8 mouse cellular contexts compared by ENCODE assay signal in genomic region chr8:91712731-91713569, GRCm38 (mm10).
DNase-seq lines count a peak whose midpoint lies in the region; ATAC-seq lines count a peak whose summit lies in the region.

No protein-coding gene starts in this region.

- peak overlapping the region; percentile 86 for H3K4me3 ChIP-seq in megakaryocyte, embryonic 14.5 days (replicated peaks)
- H3K4me3 ChIP-seq in embryonic facial prominence, embryonic 14.5 days (ENCODE audit: low read depth, low read length) = peak overlapping the region; percentile 32
- H3K4me3 ChIP-seq in intestine, embryonic 15.5 days (replicated peaks) = peak overlapping the region; percentile 31

- no peak for ATAC-seq in megakaryocyte, adult 5-6 weeks (ENCODE audit: poor library complexity, severe bottlenecking)
- ATAC-seq in embryonic facial prominence, embryonic 14.5 days (ENCODE audit: low read depth) = peak; percentile 35
- 0 out of 2 replicates have a peak, but pooled peaks have one; percentile 30 for ATAC-seq in intestine, embryonic 15.5 days
- ATAC-seq in CD4-positive, CD25-positive, alpha-beta regulatory T cell, adult 4 months = no peak

- H3K36me3 ChIP-seq in megakaryocyte, embryonic 14.5 days (replicated peaks; ENCODE audit: low read length) = no peaks in the 10 kb centered on the region
- H3K36me3 ChIP-seq in embryonic facial prominence, embryonic 14.5 days (ENCODE audit: control insufficient read depth, insufficient read depth, low read length) = no peaks in the 10 kb centered on the region
- H3K36me3 ChIP-seq in intestine, embryonic 15.5 days = no peaks in the 10 kb centered on the region

- peaks cover 75% of the 10 kb centered on the region for H3K27me3 ChIP-seq in megakaryocyte, embryonic 14.5 days (replicated peaks)
- H3K27me3 ChIP-seq in embryonic facial prominence, embryonic 14.5 days (replicated peaks; ENCODE audit: control insufficient read depth, insufficient read depth, low read length) = no peaks in the 10 kb centered on the region
- peaks cover 16% of the 10 kb centered on the region; the same call in 1 of the 2 replicates for H3K27me3 ChIP-seq in intestine, embryonic 15.5 days (replicated peaks)

- peak overlapping the region; percentile 18; the same call in 1 of the 2 replicates for H3K27ac ChIP-seq in embryonic facial prominence, embryonic 14.5 days (replicated peaks; ENCODE audit: low read depth, low read length)
- no peak overlapping the region for H3K27ac ChIP-seq in intestine, embryonic 15.5 days

- peak; percentile 78 for DNase-seq in embryonic facial prominence, embryonic 14.5 days (ENCODE audit: low spot score)
- DNase-seq in neural tube, embryonic 10.5 days (ENCODE audit: extremely low spot score, low spot score) = peak; percentile 56
- DNase-seq in lung, postnatal 14 days = no peak
- DNase-seq in frontal cortex, postnatal 10 days (ENCODE audit: low spot score in 2 of 2) = no peak

- peak overlapping the region; percentile 53 for H3K9ac ChIP-seq in embryonic facial prominence, embryonic 14.5 days (ENCODE audit: low read depth, low read length)
- no peak overlapping the region; the same call in 1 of the 2 replicates for H3K9ac ChIP-seq in intestine, embryonic 15.5 days

- peaks cover 19% of the 10 kb centered on the region for H3K4me1 ChIP-seq in megakaryocyte, embryonic 14.5 days
- H3K4me1 ChIP-seq in embryonic facial prominence, embryonic 14.5 days (ENCODE audit: control insufficient read depth, insufficient read depth, low read length) = peaks cover 7% of the 10 kb centered on the region; the same call in 1 of the 2 replicates
- H3K4me1 ChIP-seq in intestine, embryonic 15.5 days (replicated peaks) = peaks cover 17% of the 10 kb centered on the region; the same call in 1 of the 2 replicates

- H3K4me2 ChIP-seq in embryonic facial prominence, embryonic 14.5 days (ENCODE audit: low read depth, low read length) = peak overlapping the region; percentile 64
- H3K4me2 ChIP-seq in intestine, embryonic 15.5 days (replicated peaks) = peak overlapping the region; percentile 68

- H3K9me3 ChIP-seq in megakaryocyte, embryonic 14.5 days = 0 out of 2 replicates have a peak, but pooled peaks cover 1% of the 10 kb centered on the region
- H3K9me3 ChIP-seq in embryonic facial prominence, embryonic 14.5 days (ENCODE audit: control insufficient read depth, low read length) = 0 out of 2 replicates have a peak, but pooled peaks cover under 1% of the 10 kb centered on the region
- H3K9me3 ChIP-seq in intestine, embryonic 15.5 days = no peaks in the 10 kb centered on the region

- WGBS in embryonic facial prominence, embryonic 14.5 days = 2% methylated on average over 31 of the region's 31 CpGs
- 5% methylated on average over 31 of the region's 31 CpGs for WGBS in intestine, embryonic 15.5 days

Comparison
In these comparisons a context has a peak if more than half of its experiments do, and no peak if none do; other contexts are left out.
1. H3K4me3 ChIP-seq: peak in every context shown above with its lines; median percentile 86 in megakaryocyte, embryonic 14.5 days; 32 in embryonic facial prominence, embryonic 14.5 days; 31 in intestine, embryonic 15.5 days.
2. ATAC-seq: peak in embryonic facial prominence, embryonic 14.5 days (single experiment) and intestine, embryonic 15.5 days (single experiment); none in megakaryocyte, adult 5-6 weeks (single experiment) and CD4-positive, CD25-positive, alpha-beta regulatory T cell, adult 4 months (single experiment).
3. DNase-seq: peak in embryonic facial prominence, embryonic 14.5 days (single experiment) and neural tube, embryonic 10.5 days (single experiment); none in lung, postnatal 14 days (single experiment) and frontal cortex, postnatal 10 days (0 of 2).